Mouse (Mus musculus): ENCODE measurements around the gene Smdt1.
"Not testable (repeated sequence)": the region's sequence is repeated elsewhere in the genome, so short reads cannot be mapped to it uniquely, and the experiment has no call there.

Gene Smdt1

GRCm38 (mm10) chr15:82342543-82342935 is 3.8 kb downstream of the Smdt1 start:
- in situ Hi-C loops (cut with MboI; ENCODE audit: low sequenced_read_pairs) = no loop called here

GRCm38 (mm10) chr15:82343368-82344287 is 4.9 kb downstream of the Smdt1 start:
- in situ Hi-C loops (cut with MboI; ENCODE audit: low sequenced_read_pairs) = no loop called here

DNA sequence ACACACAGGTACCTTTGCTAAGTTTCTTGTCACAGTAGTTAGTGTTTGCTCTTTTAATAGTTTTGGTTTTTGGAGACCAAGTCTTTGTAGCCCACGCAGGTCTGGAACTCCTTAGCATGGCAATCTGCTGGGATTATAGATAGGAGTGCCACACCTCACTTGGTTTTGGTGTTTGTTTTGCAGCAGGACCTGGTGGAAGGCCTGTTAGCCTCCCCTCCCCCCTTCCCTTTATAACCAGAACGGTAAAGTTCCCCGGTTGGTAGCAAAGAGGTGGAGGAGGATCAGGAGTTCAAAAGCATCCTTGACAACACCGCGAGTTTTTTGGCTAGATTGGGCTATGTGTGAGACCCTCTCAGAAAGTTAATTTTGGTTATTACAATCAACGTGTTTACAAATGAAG is 6.2 kb downstream of the Smdt1 start:
- in situ Hi-C loops (cut with MboI; ENCODE audit: low sequenced_read_pairs) = no loop called here

GRCm38 (mm10) chr15:82345820-82346470 is 7.2 kb downstream of the Smdt1 start:
- in situ Hi-C loops (cut with MboI; ENCODE audit: low sequenced_read_pairs) = no loop called here

- in situ Hi-C loops (cut with MboI; ENCODE audit: low sequenced_read_pairs) = no loop called here
Observed at GRCm38 (mm10) chr15:82346580-82347302, 8.0 kb downstream of the Smdt1 start.

DNA sequence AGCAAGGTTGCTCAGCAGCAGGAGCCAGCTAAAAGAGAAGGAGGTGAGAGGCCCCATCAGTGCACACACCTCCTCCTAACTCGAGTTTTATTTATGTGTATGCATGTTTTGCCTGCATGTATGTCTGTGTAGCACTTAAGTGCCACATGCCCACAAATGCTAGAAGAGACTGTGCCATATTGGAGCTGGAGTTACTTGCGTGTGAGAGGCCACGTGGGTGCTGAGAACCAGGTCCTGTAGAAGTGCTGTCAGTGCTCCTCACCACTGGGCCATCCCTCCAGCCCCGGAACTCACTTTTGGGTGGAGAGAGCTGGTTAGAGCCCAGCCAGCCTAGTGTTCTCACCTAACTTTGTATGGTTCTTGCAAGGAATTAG is 8.5 kb downstream of the Smdt1 start:
- in situ Hi-C loops (cut with MboI; ENCODE audit: low sequenced_read_pairs) = no loop called here

GRCm38 (mm10) chr15:82347852-82348251 is 9.1 kb downstream of the Smdt1 start:
- in situ Hi-C loops (cut with MboI; ENCODE audit: low sequenced_read_pairs) = no loop called here

DNA sequence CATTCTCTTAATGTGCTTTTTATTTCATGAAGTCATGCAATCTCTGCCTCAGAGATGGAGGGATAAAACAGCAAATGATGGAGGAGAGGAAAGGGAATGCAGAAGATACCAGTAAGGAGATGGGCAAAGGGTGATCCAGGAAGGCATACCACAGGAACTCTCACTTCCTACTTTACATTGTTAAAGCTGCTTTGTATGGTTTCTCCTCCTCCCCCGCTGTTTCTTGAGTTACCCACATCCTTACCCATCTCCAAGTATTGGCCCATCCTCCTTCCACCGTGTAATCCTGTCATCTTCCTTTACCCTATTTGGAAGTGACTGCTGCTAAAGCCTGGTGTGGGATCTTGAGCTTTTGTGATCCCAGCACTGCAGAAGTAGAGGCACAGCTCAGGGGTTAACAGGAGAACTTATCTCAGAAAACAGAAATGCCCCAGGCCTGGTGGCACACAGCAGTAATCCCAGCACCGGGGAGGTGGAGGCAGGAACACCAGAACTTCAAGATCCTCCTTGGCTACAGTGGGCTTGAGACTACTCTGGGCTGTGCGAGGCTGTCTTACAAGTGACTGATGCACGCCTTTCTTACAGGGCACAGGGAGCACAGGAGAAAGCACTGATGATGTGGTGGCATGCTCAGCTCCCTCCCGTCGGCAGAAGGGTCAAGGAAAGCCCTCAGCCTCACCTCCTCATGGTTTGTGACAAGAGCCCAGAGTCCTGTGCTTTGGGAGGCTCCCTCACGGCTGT is 9.7 kb downstream of the Smdt1 start:
- in situ Hi-C loops (cut with MboI; ENCODE audit: low sequenced_read_pairs) = no loop called here

GRCm38 (mm10) chr15:82348999-82349341 is 10.2 kb downstream of the Smdt1 start:
- in situ Hi-C loops (cut with MboI; ENCODE audit: low sequenced_read_pairs) = no loop called here

DNA sequence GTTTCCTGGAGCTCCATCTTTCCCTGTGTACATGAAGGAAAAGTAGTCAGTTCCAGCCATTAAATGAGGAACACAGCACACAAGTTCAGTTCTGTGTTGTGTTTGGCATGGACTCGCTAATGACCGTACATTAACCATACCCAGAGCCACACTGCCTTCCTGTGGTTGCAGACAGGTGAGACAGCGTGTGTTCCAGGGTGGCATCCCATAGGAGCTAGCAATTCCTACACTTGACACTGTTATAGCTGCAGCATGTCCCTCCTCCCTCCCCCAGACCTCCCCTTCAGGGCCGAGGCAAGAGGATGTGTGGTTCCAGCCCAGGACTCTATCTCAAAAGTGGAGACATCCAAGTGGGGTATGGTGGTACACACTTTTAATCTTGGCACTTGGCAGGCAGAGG is 11.6 kb downstream of the Smdt1 start:
- in situ Hi-C loops (cut with MboI; ENCODE audit: low sequenced_read_pairs) = no loop called here

DNA sequence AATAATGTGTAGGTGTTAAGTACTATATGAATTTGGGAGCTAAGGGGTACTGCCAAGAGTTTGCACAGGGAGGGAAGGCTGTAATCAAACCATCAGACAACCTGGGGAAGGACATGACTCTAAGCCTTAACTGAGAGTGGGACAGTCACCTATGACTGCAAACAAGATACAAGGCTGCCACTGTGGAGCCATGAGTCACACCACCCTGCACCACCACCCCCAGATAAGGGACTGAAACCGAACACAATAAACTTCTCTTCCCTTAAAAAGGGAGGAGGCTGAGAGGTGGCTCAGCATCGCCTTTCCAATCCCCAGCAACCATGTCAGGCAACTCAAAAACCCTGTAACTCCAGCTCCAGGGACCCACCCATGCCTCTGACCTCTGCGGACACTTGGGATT is 12.7 kb downstream of the Smdt1 start:
- in situ Hi-C loops (cut with MboI; ENCODE audit: low sequenced_read_pairs) = no loop called here

GRCm38 (mm10) chr15:82353078-82353744 is 14.5 kb downstream of the Smdt1 start:
- in situ Hi-C loops (cut with MboI; ENCODE audit: low sequenced_read_pairs) = no loop called here

DNA sequence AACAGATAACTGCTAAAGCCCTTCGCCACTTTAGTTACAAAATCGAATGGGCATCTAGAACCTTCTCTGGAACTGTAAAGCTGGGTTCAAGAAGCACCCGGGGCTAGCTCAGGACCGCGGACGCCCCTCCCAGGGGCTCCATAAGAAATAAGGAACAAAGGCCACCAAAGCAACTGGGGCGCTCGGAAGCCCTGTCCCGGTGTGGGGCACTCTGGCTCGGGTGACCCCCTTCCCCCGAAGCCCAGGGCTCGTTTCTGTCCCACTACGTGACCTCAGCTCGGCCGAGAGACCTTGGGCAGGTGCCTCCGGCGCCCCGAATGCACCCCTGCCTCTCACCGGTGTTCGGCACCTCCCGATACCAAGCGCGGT is 15.0 kb downstream of the Smdt1 start:
- in situ Hi-C loops (cut with MboI; ENCODE audit: low sequenced_read_pairs) = no loop called here

GRCm38 (mm10) chr15:82354126-82354945 is 15.6 kb downstream of the Smdt1 start, which contains the start of gene Ndufa6:
Ndufa6 (minus strand) TSS chr15:82354322.
- in situ Hi-C loops (cut with MboI; ENCODE audit: low sequenced_read_pairs) = no loop called here

- in situ Hi-C loops (cut with MboI; ENCODE audit: low sequenced_read_pairs) = no loop called here
Observed at GRCm38 (mm10) chr15:82358431-82359260, 19.9 kb downstream of the Smdt1 start.

- in situ Hi-C loops (cut with MboI; ENCODE audit: low sequenced_read_pairs) = no loop called here
Observed at GRCm38 (mm10) chr15:82361459-82362018, 22.8 kb downstream of the Smdt1 start.

GRCm38 (mm10) chr15:82362234-82362633 is 23.5 kb downstream of the Smdt1 start:
- in situ Hi-C loops (cut with MboI; ENCODE audit: low sequenced_read_pairs) = no loop called here

- in situ Hi-C loops (cut with MboI; ENCODE audit: low sequenced_read_pairs) = not testable (repeated sequence)
Observed at GRCm38 (mm10) chr15:82363801-82364200, 25.0 kb downstream of the Smdt1 start.

Measured in CH12F3 (cell line).